Mouse (Mus musculus): Measurements from ENCODE around the gene Tmem132c. TPM values are rescaled to one million over a fixed set of nuclear protein-coding genes. Genes with fewer than 3 reads are reported as not detected.
"Not testable (repeated sequence)": the region's sequence is repeated elsewhere in the genome, so short reads cannot be mapped to it uniquely, and the experiment has no call there.

Gene Tmem132c
- polyA plus RNA-seq, 1 experiment = not detected

GRCm38 (mm10) chr5:127347053-127347748 is 105.6 kb downstream of the Tmem132c start:
- H3K4me1 ChIP-seq (ENCODE audit: control insufficient read depth, insufficient read depth, low read length) = no peaks in the 10 kb centered on the region
- no peak for TF ChIP-seq POLR2A (IDR thresholded peaks at IDR 0.05; ENCODE audit: insufficient read depth, low read depth, low read length)
- no peak for TF ChIP-seq CTCF (IDR thresholded peaks at IDR 0.05; ENCODE audit: insufficient read depth, low read depth, low read length)
- H3K27ac ChIP-seq (ENCODE audit: insufficient read depth, low read depth, low read length) = no peak overlapping the region
- 53% methylated on average over 12 of the region's 12 CpGs for WGBS
- no peak overlapping the region for H3K4me3 ChIP-seq (ENCODE audit: insufficient read depth, low read depth, low read length)

GRCm38 (mm10) chr5:127349221-127350065 is 107.8 kb downstream of the Tmem132c start:
- WGBS = 61% methylated on average over 9 of the region's 9 CpGs
- Histone ChIP-seq H3K4me3 (ENCODE audit: insufficient read depth, low read depth, low read length) (no peak overlapping the region), H3K4me1 (ENCODE audit: control insufficient read depth, insufficient read depth, low read length) (no peaks in the 10 kb centered on the region), H3K27ac (ENCODE audit: insufficient read depth, low read depth, low read length) (no peak overlapping the region)
- TF ChIP-seq CTCF (IDR thresholded peaks at IDR 0.05; ENCODE audit: insufficient read depth, low read depth, low read length) (no peak), POLR2A (IDR thresholded peaks at IDR 0.05; ENCODE audit: insufficient read depth, low read depth, low read length) (no peak)

GRCm38 (mm10) chr5:127353002-127353401 is 111.4 kb downstream of the Tmem132c start:
- Histone ChIP-seq H3K27ac (ENCODE audit: insufficient read depth, low read depth, low read length) (no peak overlapping the region), H3K4me3 (ENCODE audit: insufficient read depth, low read depth, low read length) (no peak overlapping the region), H3K4me1 (ENCODE audit: control insufficient read depth, insufficient read depth, low read length) (no peaks in the 10 kb centered on the region)
- TF ChIP-seq CTCF (IDR thresholded peaks at IDR 0.05; ENCODE audit: insufficient read depth, low read depth, low read length) (no peak), POLR2A (IDR thresholded peaks at IDR 0.05; ENCODE audit: insufficient read depth, low read depth, low read length) (no peak)
- 73% methylated on average over 2 of the region's 2 CpGs for WGBS

GRCm38 (mm10) chr5:127355836-127356235 is 114.2 kb downstream of the Tmem132c start:
- 58% methylated on average over 8 of the region's 8 CpGs for WGBS
- TF ChIP-seq POLR2A (IDR thresholded peaks at IDR 0.05; ENCODE audit: insufficient read depth, low read depth, low read length) (no peak), CTCF (IDR thresholded peaks at IDR 0.05; ENCODE audit: insufficient read depth, low read depth, low read length) (no peak)
- Histone ChIP-seq H3K27ac (ENCODE audit: insufficient read depth, low read depth, low read length) (no peak overlapping the region), H3K4me3 (ENCODE audit: insufficient read depth, low read depth, low read length) (no peak overlapping the region), H3K4me1 (ENCODE audit: control insufficient read depth, insufficient read depth, low read length) (no peaks in the 10 kb centered on the region)

- 95% methylated on average over 4 of the region's 4 CpGs for WGBS
- H3K27ac ChIP-seq (ENCODE audit: insufficient read depth, low read depth, low read length); H3K4me1 ChIP-seq (ENCODE audit: control insufficient read depth, insufficient read depth, low read length); H3K4me3 ChIP-seq (ENCODE audit: insufficient read depth, low read depth, low read length): not testable (repeated sequence)
Measured at GRCm38 (mm10) chr5:127357878-127358277, 116.3 kb downstream of the Tmem132c start.

- 73% methylated on average over 8 of the region's 8 CpGs for WGBS
- no peak overlapping the region for H3K4me3 ChIP-seq (ENCODE audit: insufficient read depth, low read depth, low read length)
- no peaks in the 10 kb centered on the region for H3K4me1 ChIP-seq (ENCODE audit: control insufficient read depth, insufficient read depth, low read length)
- TF ChIP-seq CTCF (IDR thresholded peaks at IDR 0.05; ENCODE audit: insufficient read depth, low read depth, low read length) (no peak), POLR2A (IDR thresholded peaks at IDR 0.05; ENCODE audit: insufficient read depth, low read depth, low read length) (no peak)
- H3K27ac ChIP-seq (ENCODE audit: insufficient read depth, low read depth, low read length) = no peak overlapping the region
Measured at GRCm38 (mm10) chr5:127361145-127361544, 119.5 kb downstream of the Tmem132c start.

GRCm38 (mm10) chr5:127365061-127365460 is 123.5 kb downstream of the Tmem132c start:
- 24% methylated on average over 1 of the region's 1 CpGs for WGBS
- Histone ChIP-seq H3K4me3 (ENCODE audit: insufficient read depth, low read depth, low read length) (no peak overlapping the region), H3K27ac (ENCODE audit: insufficient read depth, low read depth, low read length) (no peak overlapping the region), H3K4me1 (ENCODE audit: control insufficient read depth, insufficient read depth, low read length) (peaks cover 5% of the 10 kb centered on the region)
- TF ChIP-seq CTCF (IDR thresholded peaks at IDR 0.05; ENCODE audit: insufficient read depth, low read depth, low read length) = no peak
- TF ChIP-seq POLR2A (IDR thresholded peaks at IDR 0.05; ENCODE audit: insufficient read depth, low read depth, low read length) = no peak

GRCm38 (mm10) chr5:127368191-127368590 is 126.6 kb downstream of the Tmem132c start:
- Histone ChIP-seq H3K4me3 (ENCODE audit: insufficient read depth, low read depth, low read length) (no peak overlapping the region), H3K4me1 (ENCODE audit: control insufficient read depth, insufficient read depth, low read length) (peaks cover 8% of the 10 kb centered on the region), H3K27ac (ENCODE audit: insufficient read depth, low read depth, low read length) (no peak overlapping the region)
- 91% methylated on average over 3 of the region's 3 CpGs for WGBS
- no peak for TF ChIP-seq CTCF (IDR thresholded peaks at IDR 0.05; ENCODE audit: insufficient read depth, low read depth, low read length)
- TF ChIP-seq POLR2A (IDR thresholded peaks at IDR 0.05; ENCODE audit: insufficient read depth, low read depth, low read length) = no peak

- 59% methylated on average over 7 of the region's 7 CpGs for WGBS
- H3K27ac ChIP-seq (ENCODE audit: insufficient read depth, low read depth, low read length) = no peak overlapping the region
- TF ChIP-seq POLR2A (IDR thresholded peaks at IDR 0.05; ENCODE audit: insufficient read depth, low read depth, low read length) = no peak
- no peak for TF ChIP-seq CTCF (IDR thresholded peaks at IDR 0.05; ENCODE audit: insufficient read depth, low read depth, low read length)
- H3K4me1 ChIP-seq (ENCODE audit: control insufficient read depth, insufficient read depth, low read length) = peaks cover 8% of the 10 kb centered on the region
- no peak overlapping the region for H3K4me3 ChIP-seq (ENCODE audit: insufficient read depth, low read depth, low read length)
Measured at GRCm38 (mm10) chr5:127369812-127370211, 128.2 kb downstream of the Tmem132c start.

All from olfactory bulb, adult 2 months (tissue).